Mouse (Mus musculus) layer of hippocampus, adult 2 months (tissue): Measurements from ENCODE around the gene Slc22a4. TPM values are rescaled to one million over a fixed set of nuclear protein-coding genes. Genes with fewer than 3 reads are reported as not detected.
"Not testable (repeated sequence)": the region's sequence is repeated elsewhere in the genome, so short reads cannot be mapped to it uniquely, and the experiment has no call there.

Experiments used
- DNase-seq, 2 experiments: peaks; one replicate each; pipeline ENCODE4 v3.0.0; 2022; ENCODE audit warnings: low spot score in 2 of 2
- H3K27ac ChIP-seq: fragments of 200-600 bp; 2 replicates; pipeline ENCODE4 v1.8.1; 2022
- H3K4me3 ChIP-seq: fragments of 200-600 bp; 2 replicates; pipeline ENCODE4 v1.8.1; 2022; ENCODE audit warnings: mild to moderate bottlenecking
- CTCF ChIP-seq: fragments of 200-600 bp; conservative IDR thresholded peaks from 2 replicates; pipeline ENCODE4 v1.8.1; 2022; ENCODE audit warnings: antibody characterized with exemption, mild to moderate bottlenecking, moderate library complexity
- total RNA-seq, 2 experiments: library from RNA; stranded (reverse); gene quantifications; 2 replicates each; pipeline ENCODE4 v1.2.3; 2021

The Slc22a4 gene
- total RNA-seq, 2 experiments from 2014 or later = 5.9 to 6.9 TPM

DNA sequence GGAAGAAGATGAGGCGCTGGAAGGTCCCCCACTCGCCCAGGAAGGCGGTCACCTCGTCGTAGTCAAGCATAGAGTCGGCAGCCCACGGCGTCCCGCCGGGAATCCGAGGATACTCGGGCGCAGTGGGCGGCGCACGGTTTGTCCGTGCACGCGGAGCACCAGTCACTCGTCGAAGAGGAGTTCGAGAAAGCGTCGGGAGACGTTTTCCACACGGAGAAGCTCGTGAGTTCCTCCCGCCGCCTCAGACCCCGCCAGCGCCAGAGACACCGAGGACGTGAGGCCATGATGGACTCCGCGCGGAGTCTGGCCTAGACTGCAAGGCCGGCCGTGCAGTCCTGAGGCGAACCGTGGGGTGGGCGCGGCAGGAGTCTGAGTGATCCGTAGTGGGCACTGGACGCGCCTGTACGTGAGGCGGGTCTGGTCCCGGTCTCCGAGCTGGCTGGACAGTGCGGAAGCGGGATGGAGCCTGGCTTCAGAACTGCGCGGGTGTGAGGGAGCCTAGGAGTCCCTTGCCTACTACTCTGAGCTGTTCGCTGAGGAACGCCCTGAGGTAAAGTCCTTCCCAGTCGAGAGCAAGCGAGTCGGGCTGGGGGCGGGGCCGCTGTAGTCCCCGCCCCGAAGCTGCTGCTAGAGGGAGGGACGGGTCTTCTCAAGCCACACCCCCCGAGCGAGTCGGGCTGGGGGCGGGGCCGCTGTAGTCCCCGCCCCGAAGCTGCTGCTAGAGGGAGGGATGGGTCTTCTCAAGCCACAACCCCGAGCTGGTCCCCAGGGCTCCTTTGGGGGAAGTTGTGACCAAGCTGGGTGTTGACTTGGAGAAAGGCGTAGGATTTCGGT lies 47.9 kb downstream of the Slc22a4 start, which contains the start of gene Slc22a21:
Gene Slc22a21, minus strand, starts transcription at position 545 of the 834 bp plus-strand sequence.
- H3K27ac ChIP-seq = peak within 1 kb of the TSS; percentile 5; the same call in 1 of the 2 replicates
- DNase-seq = peak; percentile 25 to 33
- H3K4me3 ChIP-seq = peak within 1 kb of the TSS; percentile 73
- TF ChIP-seq CTCF = no peak

GRCm38 (mm10) chr11:53979456-53979787 lies 48.5 kb downstream of the Slc22a4 start:
- DNase-seq = not testable (repeated sequence)
- peak overlapping the region; percentile 73 for H3K4me3 ChIP-seq

DNA sequence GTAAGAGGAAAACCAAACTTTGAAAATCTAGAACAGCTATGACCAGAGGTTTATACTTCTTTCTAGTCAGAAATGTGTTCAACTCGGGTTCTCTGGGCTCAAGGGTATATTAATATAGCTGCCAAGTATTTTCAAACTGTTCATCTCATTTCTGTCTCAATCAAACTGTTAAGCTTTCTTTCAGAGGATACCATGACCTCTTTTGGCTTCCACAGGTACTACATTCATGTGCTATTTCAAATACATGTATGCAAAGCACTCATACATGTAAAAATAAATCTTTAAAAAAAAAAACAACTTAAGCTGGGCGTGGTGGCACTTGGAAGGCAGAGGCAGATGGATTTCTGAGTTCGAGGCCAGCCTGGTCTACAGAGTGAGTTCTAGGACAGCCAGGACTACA lies 50.2 kb downstream of the Slc22a4 start:
- DNase-seq = no peak
- no peak overlapping the region for H3K27ac ChIP-seq
- peak; percentile 53 for TF ChIP-seq CTCF
- H3K4me3 ChIP-seq = no peak overlapping the region

More at GRCm38 (mm10) chr11:53979456-53979787, 48.5 kb downstream of the Slc22a4 start:
- H3K27ac ChIP-seq = 0 out of 2 replicates have a peak overlapping the region, but pooled peaks have one; percentile 5

GRCm38 (mm10) chr11:53975559-53975958 lies 52.3 kb downstream of the Slc22a4 start:
- TF ChIP-seq CTCF = no peak
- Histone ChIP-seq H3K4me3 (no peak overlapping the region), H3K27ac (no peak overlapping the region)
- no peak for DNase-seq

GRCm38 (mm10) chr11:53958984-53959383 lies 68.9 kb downstream of the Slc22a4 start:
- H3K27ac ChIP-seq = no peak overlapping the region
- DNase-seq = no peak
- peak; percentile 63 for TF ChIP-seq CTCF
- H3K4me3 ChIP-seq = no peak overlapping the region

- H3K27ac ChIP-seq, DNase-seq, H3K4me3 ChIP-seq: not testable (repeated sequence)
- peak; percentile 47 for TF ChIP-seq CTCF
Observed at GRCm38 (mm10) chr11:53958176-53958575, 69.7 kb downstream of the Slc22a4 start.

DNA sequence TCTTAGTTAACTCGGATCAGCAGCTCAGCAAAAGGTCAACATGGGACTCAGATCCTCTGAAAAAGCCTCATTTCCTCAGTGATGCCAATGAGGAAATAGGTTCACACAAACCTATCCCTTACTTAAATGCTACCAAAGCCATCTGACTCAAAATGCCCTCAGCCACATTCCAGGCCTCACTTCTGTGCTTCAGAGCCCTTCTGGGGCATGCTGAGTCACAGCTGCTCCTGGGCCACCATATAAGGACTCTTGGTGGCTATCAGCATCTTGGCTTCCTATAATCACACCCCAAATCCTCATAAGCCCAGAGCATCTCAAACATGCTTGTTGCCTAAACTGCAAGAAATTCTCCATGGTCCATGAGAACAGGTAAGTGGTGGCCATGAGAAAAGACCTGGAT lies 71.3 kb downstream of the Slc22a4 start:
- Histone ChIP-seq H3K27ac (no peak overlapping the region), H3K4me3 (no peak overlapping the region)
- TF ChIP-seq CTCF = no peak
- DNase-seq = no peak

DNA sequence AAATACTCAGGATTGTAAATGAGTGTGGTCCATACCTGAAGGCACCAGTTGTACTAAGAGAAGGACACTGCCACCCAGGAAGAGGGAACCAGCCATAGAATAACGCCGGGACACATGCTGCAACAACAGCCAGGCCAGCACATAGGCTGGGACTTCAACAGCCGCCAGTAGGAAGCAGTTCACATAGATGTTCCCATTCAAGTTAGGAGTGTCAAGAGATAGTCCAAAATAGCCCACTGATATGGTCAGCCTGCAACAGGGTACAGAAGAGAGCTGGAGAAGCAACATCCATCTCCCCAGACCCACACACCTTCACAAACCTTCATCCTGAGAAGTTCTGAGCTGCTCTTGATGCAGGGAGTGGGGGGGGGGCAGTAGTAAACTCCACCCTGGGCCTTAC lies 73.2 kb downstream of the Slc22a4 start:
- TF ChIP-seq CTCF = no peak
- DNase-seq = no peak
- Histone ChIP-seq H3K27ac (no peak overlapping the region), H3K4me3 (no peak overlapping the region)

GRCm38 (mm10) chr11:53950133-53950532 lies 77.8 kb downstream of the Slc22a4 start:
- DNase-seq, H3K4me3 ChIP-seq, H3K27ac ChIP-seq: not testable (repeated sequence)

Other genes with a start within 250 kb of the Slc22a4 start
- 1 to 10 TPM; 8.5 to 8.9 TPM for gene Gm12216, start 168.8 kb downstream of the Slc22a4 start, total RNA-seq
- 10 to 100 TPM; 10.7 to 12.4 TPM for gene Slc22a5, start 136.4 kb downstream of the Slc22a4 start, total RNA-seq
- 1 to 10 TPM; 1.8 TPM for gene Slc22a21, start 47.8 kb downstream of the Slc22a4 start, total RNA-seq
- gene Pdlim4, start 40.9 kb upstream of the Slc22a4 start, total RNA-seq = 10 to 100 TPM; 13.4 to 14.3 TPM
- 10 to 100 TPM; 18.6 to 28.7 TPM for gene P4ha2, start 72.0 kb upstream of the Slc22a4 start, total RNA-seq
- gene Csf2, start 221.6 kb upstream of the Slc22a4 start, total RNA-seq = not detected
- gene Il3, start 239.2 kb upstream of the Slc22a4 start, total RNA-seq = not detected